Mouse (Mus musculus) CH12.LX (cell line): ENCODE results near the gene Mpv17l2.

ENCODE experiments used
- CHD2 ChIP-seq: IDR thresholded peaks from 2 replicates; pipeline ENCODE4 v1.6.1; 2011; ENCODE audit warnings: low read length, improper control_type of control experiment
- CTCF ChIP-seq, 2 experiments: IDR thresholded peaks in 1 of 2; conservative IDR thresholded peaks in 1 of 2; 2 replicates each; pipeline ENCODE4 v1.5.1; 2011 to 2012; ENCODE audit warnings: low read depth in 2 of 2, low read length in 2 of 2, improper control_type of control experiment in 1 of 2, inconsistent platforms in 1 of 2, mild to moderate bottlenecking in 1 of 2, moderate library complexity in 1 of 2
- ELF1 ChIP-seq: IDR thresholded peaks from 2 replicates; pipeline ENCODE4 v1.6.1; 2014; ENCODE audit warnings: low read depth, mild to moderate bottlenecking, inconsistent platforms, low read length, improper control_type of control experiment
- EP300 ChIP-seq: IDR thresholded peaks from 2 replicates; pipeline ENCODE4 v1.6.1; 2011; ENCODE audit warnings: low read length, improper control_type of control experiment
- GABPA ChIP-seq: IDR thresholded peaks from 2 replicates; pipeline ENCODE4 v1.6.1; 2012; ENCODE audit warnings: low read depth, low read length, improper control_type of control experiment, inconsistent platforms; ENCODE audit not compliant: insufficient replicate concordance
- HCFC1 ChIP-seq: IDR thresholded peaks from 2 replicates; pipeline ENCODE4 v1.6.1; 2012; ENCODE audit warnings: low read depth, mild to moderate bottlenecking, inconsistent platforms, low read length, improper control_type of control experiment
- KAT2A ChIP-seq: IDR thresholded peaks from 2 replicates; pipeline ENCODE4 v1.6.1; 2012; ENCODE audit warnings: low read length, improper control_type of control experiment, inconsistent platforms; ENCODE audit not compliant: insufficient replicate concordance
- MAFK ChIP-seq: IDR thresholded peaks from 2 replicates; pipeline ENCODE4 v1.6.1; 2011; ENCODE audit warnings: low read length, improper control_type of control experiment; ENCODE audit not compliant: insufficient replicate concordance
- MAX ChIP-seq: IDR thresholded peaks from 2 replicates; pipeline ENCODE4 v1.6.1; 2011; ENCODE audit warnings: low read length, improper control_type of control experiment
- MEF2A ChIP-seq: IDR thresholded peaks from 2 replicates; pipeline ENCODE4 v1.6.1; 2014; ENCODE audit warnings: low read depth, mild to moderate bottlenecking, inconsistent platforms, low read length, improper control_type of control experiment, borderline replicate concordance
- POLR2A ChIP-seq: IDR thresholded peaks from 2 replicates; pipeline ENCODE4 v1.6.1; 2011; ENCODE audit warnings: low read depth, mild to moderate bottlenecking, improper control_type of control experiment, low read length
- RAD21 ChIP-seq: IDR thresholded peaks from 2 replicates; pipeline ENCODE4 v1.6.1; 2011; ENCODE audit warnings: low read depth, mild to moderate bottlenecking, low read length, improper control_type of control experiment, moderate library complexity
- USF1 ChIP-seq: IDR thresholded peaks from 2 replicates; pipeline ENCODE4 v1.6.1; 2014; ENCODE audit warnings: low read depth, mild to moderate bottlenecking, inconsistent platforms, low read length, improper control_type of control experiment

GRCm38 (mm10) chr8:70718297-70718696, 42.4 kb downstream of the Mpv17l2 start, which contains the start of gene Gm3336:
- peak; percentile 35; the same call in 1 of the 2 replicates for TF ChIP-seq ELF1
- TF ChIP-seq MAX = no peak
- peak; percentile 48 to 90; a peak in 3 of 4 replicates for TF ChIP-seq CTCF (conservative IDR thresholded peaks at IDR 0.05 in 1 of 2, IDR thresholded peaks at IDR 0.05 in 1 of 2; ENCODE audit: low read depth in 2 of 2, low read length in 2 of 2)
- TF ChIP-seq POLR2A = no peak
- no peak for TF ChIP-seq USF1
- no peak for TF ChIP-seq GABPA
- TF ChIP-seq KAT2A = no peak
- no peak for TF ChIP-seq HCFC1
- no peak for TF ChIP-seq EP300
- TF ChIP-seq CHD2 = no peak
- no peak for TF ChIP-seq MEF2A
- TF ChIP-seq MAFK = no peak
- peak; percentile 76 for TF ChIP-seq RAD21
